Mouse (Mus musculus): ENCODE measurements around the gene Hpcal1. TPM values are rescaled to one million over a fixed set of nuclear protein-coding genes. Genes with fewer than 3 reads are reported as not detected.

Gene Hpcal1
- polyA plus RNA-seq (2014; fragmentation: Nextera tagmentation; extraction: Ambion mirVana), result 33.3 and 40.0 TPM in 2 replicates

GRCm38 (mm10) chr12:17690564-17691281 is at the start of gene Hpcal1:
Gene Hpcal1 (plus strand): TSS chr12:17690856.
- no peaks in the 10 kb centered on the region for H3K36me3 ChIP-seq (ENCODE audit: control insufficient read depth, insufficient read depth, low read length)
- H3K9me3 ChIP-seq (replicated peaks; ENCODE audit: control insufficient read depth, low read length), result no peaks in the 10 kb centered on the region
- H3K4me3 ChIP-seq (ENCODE audit: low read depth, low read length), result peak within 1 kb of the TSS; percentile 72
- no peaks in the 10 kb centered on the region for H3K27me3 ChIP-seq (replicated peaks; ENCODE audit: control insufficient read depth, insufficient read depth, low read length)
- ATAC-seq (peak; percentile 89), DNase-seq (ENCODE audit: low spot score) (peak; percentile 82)
- H3K4me2 ChIP-seq (ENCODE audit: low read length), result peak within 1 kb of the TSS; percentile 93
- H3K9ac ChIP-seq (ENCODE audit: low read length), result peak within 1 kb of the TSS; percentile 80
- H3K4me1 ChIP-seq (ENCODE audit: control insufficient read depth, insufficient read depth, low read length), result peaks cover 17% of the 10 kb centered on the region
- WGBS, result under 1% methylated on average over 65 of the region's 72 CpGs
- no peak within 1 kb of the TSS for H3K27ac ChIP-seq (ENCODE audit: low read depth, low read length)

- Histone ChIP-seq H3K9ac (ENCODE audit: low read length) (no peak overlapping the region), H3K27me3 (replicated peaks; ENCODE audit: control insufficient read depth, insufficient read depth, low read length) (no peaks in the 10 kb centered on the region), H3K36me3 (ENCODE audit: control insufficient read depth, insufficient read depth, low read length) (no peaks in the 10 kb centered on the region), H3K4me3 (ENCODE audit: low read depth, low read length) (no peak overlapping the region), H3K27ac (ENCODE audit: low read depth, low read length) (no peak overlapping the region), H3K4me1 (ENCODE audit: control insufficient read depth, insufficient read depth, low read length) (no peaks in the 10 kb centered on the region), H3K4me2 (ENCODE audit: low read length) (no peak overlapping the region), H3K9me3 (replicated peaks; ENCODE audit: control insufficient read depth, low read length) (no peaks in the 10 kb centered on the region)
- no peak for ATAC-seq
- WGBS, result 90% methylated on average over 4 of the region's 4 CpGs
- no peak for DNase-seq (ENCODE audit: low spot score)
Observed at GRCm38 (mm10) chr12:17641269-17641668, 49.4 kb upstream of the Hpcal1 start.

- WGBS, result 80% methylated on average over 12 of the region's 12 CpGs
- Histone ChIP-seq H3K4me3 (ENCODE audit: low read depth, low read length) (no peak overlapping the region), H3K4me2 (ENCODE audit: low read length) (no peak overlapping the region), H3K4me1 (ENCODE audit: control insufficient read depth, insufficient read depth, low read length) (no peaks in the 10 kb centered on the region), H3K27me3 (replicated peaks; ENCODE audit: control insufficient read depth, insufficient read depth, low read length) (no peaks in the 10 kb centered on the region), H3K9ac (ENCODE audit: low read length) (no peak overlapping the region), H3K9me3 (replicated peaks; ENCODE audit: control insufficient read depth, low read length) (no peaks in the 10 kb centered on the region), H3K36me3 (ENCODE audit: control insufficient read depth, insufficient read depth, low read length) (no peaks in the 10 kb centered on the region), H3K27ac (ENCODE audit: low read depth, low read length) (no peak overlapping the region)
- ATAC-seq (no peak), DNase-seq (ENCODE audit: low spot score) (no peak)
Observed at GRCm38 (mm10) chr12:17644385-17645222, 46.1 kb upstream of the Hpcal1 start.

- Histone ChIP-seq H3K36me3 (ENCODE audit: control insufficient read depth, insufficient read depth, low read length) (no peaks in the 10 kb centered on the region), H3K9ac (ENCODE audit: low read length) (no peak overlapping the region), H3K27me3 (replicated peaks; ENCODE audit: control insufficient read depth, insufficient read depth, low read length) (no peaks in the 10 kb centered on the region), H3K9me3 (replicated peaks; ENCODE audit: control insufficient read depth, low read length) (no peaks in the 10 kb centered on the region), H3K4me2 (ENCODE audit: low read length) (no peak overlapping the region), H3K4me3 (ENCODE audit: low read depth, low read length) (no peak overlapping the region), H3K4me1 (ENCODE audit: control insufficient read depth, insufficient read depth, low read length) (no peaks in the 10 kb centered on the region), H3K27ac (ENCODE audit: low read depth, low read length) (no peak overlapping the region)
- 75% methylated on average over 6 of the region's 6 CpGs for WGBS
- DNase-seq (ENCODE audit: low spot score), result no peak
- ATAC-seq, result no peak
Observed at GRCm38 (mm10) chr12:17646457-17646856, 44.2 kb upstream of the Hpcal1 start.

- Histone ChIP-seq H3K9ac (ENCODE audit: low read length) (no peak overlapping the region), H3K4me3 (ENCODE audit: low read depth, low read length) (no peak overlapping the region), H3K36me3 (ENCODE audit: control insufficient read depth, insufficient read depth, low read length) (no peaks in the 10 kb centered on the region), H3K9me3 (replicated peaks; ENCODE audit: control insufficient read depth, low read length) (no peaks in the 10 kb centered on the region), H3K27me3 (replicated peaks; ENCODE audit: control insufficient read depth, insufficient read depth, low read length) (no peaks in the 10 kb centered on the region), H3K4me2 (ENCODE audit: low read length) (no peak overlapping the region), H3K4me1 (ENCODE audit: control insufficient read depth, insufficient read depth, low read length) (0 out of 2 replicates have a peak, but pooled peaks cover 2% of the 10 kb centered on the region), H3K27ac (ENCODE audit: low read depth, low read length) (no peak overlapping the region)
- WGBS, result 76% methylated on average over 7 of the region's 7 CpGs
- ATAC-seq, result no peak
- DNase-seq (ENCODE audit: low spot score), result no peak
Observed at GRCm38 (mm10) chr12:17651223-17652095, 39.2 kb upstream of the Hpcal1 start.

GRCm38 (mm10) chr12:17652216-17653050 is 38.2 kb upstream of the Hpcal1 start:
- Histone ChIP-seq H3K4me1 (ENCODE audit: control insufficient read depth, insufficient read depth, low read length) (0 out of 2 replicates have a peak, but pooled peaks cover 2% of the 10 kb centered on the region), H3K27ac (ENCODE audit: low read depth, low read length) (no peak overlapping the region), H3K27me3 (replicated peaks; ENCODE audit: control insufficient read depth, insufficient read depth, low read length) (no peaks in the 10 kb centered on the region), H3K36me3 (ENCODE audit: control insufficient read depth, insufficient read depth, low read length) (no peaks in the 10 kb centered on the region), H3K4me3 (ENCODE audit: low read depth, low read length) (no peak overlapping the region), H3K4me2 (ENCODE audit: low read length) (no peak overlapping the region), H3K9me3 (replicated peaks; ENCODE audit: control insufficient read depth, low read length) (no peaks in the 10 kb centered on the region), H3K9ac (ENCODE audit: low read length) (no peak overlapping the region)
- ATAC-seq (peak; percentile 50; the same call in 1 of the 2 replicates), DNase-seq (ENCODE audit: low spot score) (peak; percentile 46)
- WGBS, result 36% methylated on average over 8 of the region's 8 CpGs

- H3K4me1 ChIP-seq (ENCODE audit: control insufficient read depth, insufficient read depth, low read length), result 0 out of 2 replicates have a peak, but pooled peaks cover 2% of the 10 kb centered on the region
- H3K9me3 ChIP-seq (replicated peaks; ENCODE audit: control insufficient read depth, low read length), result no peaks in the 10 kb centered on the region
- H3K27ac ChIP-seq (ENCODE audit: low read depth, low read length), result no peak overlapping the region
- no peak overlapping the region for H3K4me2 ChIP-seq (ENCODE audit: low read length)
- no peaks in the 10 kb centered on the region for H3K36me3 ChIP-seq (ENCODE audit: control insufficient read depth, insufficient read depth, low read length)
- ATAC-seq (no peak), DNase-seq (ENCODE audit: low spot score) (no peak)
- whole genome bisulfite sequencing, result 91% methylated on average over 3 of the region's 3 CpGs
- no peak overlapping the region for H3K9ac ChIP-seq (ENCODE audit: low read length)
- no peaks in the 10 kb centered on the region for H3K27me3 ChIP-seq (replicated peaks; ENCODE audit: control insufficient read depth, insufficient read depth, low read length)
- no peak overlapping the region for H3K4me3 ChIP-seq (ENCODE audit: low read depth, low read length)
Observed at GRCm38 (mm10) chr12:17653051-17653783, 37.4 kb upstream of the Hpcal1 start.

Measured in forebrain, embryonic 14.5 days (tissue).